Mouse (Mus musculus) gastrocnemius, adult 18-20 months (tissue): ENCODE measurements around the gene Fat3. TPM values are rescaled to one million over a fixed set of nuclear protein-coding genes. Genes with fewer than 3 reads are reported as not detected.

Experiments used
- DNase-seq: peaks from one replicate; pipeline ENCODE4 v3.0.0; 2021; ENCODE audit warnings: low spot score
- total RNA-seq, 2 experiments: library from RNA; stranded (reverse); gene quantifications; 2 replicates each; pipeline ENCODE4 v1.2.3; 2021

The Fat3 gene
- total RNA-seq, 2 experiments from 2014 or later: 0.37 to 0.45 TPM

DNA sequence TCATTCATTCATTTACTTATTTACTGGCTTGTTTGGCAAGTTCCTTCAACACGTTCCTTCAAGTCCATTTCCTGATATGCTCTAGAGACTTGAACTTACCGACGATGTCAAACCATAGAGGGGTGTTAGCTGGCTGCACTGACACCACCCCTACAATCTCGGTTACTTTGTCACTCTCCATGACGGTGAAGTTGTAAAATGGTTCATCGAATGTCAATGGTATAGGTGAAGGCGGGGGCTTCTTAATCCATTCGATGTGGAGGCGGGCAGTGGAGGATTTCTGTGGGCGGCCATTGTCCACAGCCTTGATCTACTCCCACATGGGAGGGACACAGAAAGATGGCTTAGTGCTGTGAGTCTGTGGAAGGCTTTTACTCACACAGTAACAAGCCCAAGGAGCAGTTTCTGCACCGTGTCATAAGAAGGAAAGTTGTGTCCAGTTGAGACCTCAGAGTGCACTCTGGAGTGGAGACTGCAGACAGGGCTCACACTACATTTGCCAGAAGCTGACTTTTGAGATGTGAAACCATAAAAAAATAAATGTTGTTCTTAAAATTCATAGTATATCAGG is 471.3 kb downstream of the Fat3 start:
- DNase-seq: no peak

DNA sequence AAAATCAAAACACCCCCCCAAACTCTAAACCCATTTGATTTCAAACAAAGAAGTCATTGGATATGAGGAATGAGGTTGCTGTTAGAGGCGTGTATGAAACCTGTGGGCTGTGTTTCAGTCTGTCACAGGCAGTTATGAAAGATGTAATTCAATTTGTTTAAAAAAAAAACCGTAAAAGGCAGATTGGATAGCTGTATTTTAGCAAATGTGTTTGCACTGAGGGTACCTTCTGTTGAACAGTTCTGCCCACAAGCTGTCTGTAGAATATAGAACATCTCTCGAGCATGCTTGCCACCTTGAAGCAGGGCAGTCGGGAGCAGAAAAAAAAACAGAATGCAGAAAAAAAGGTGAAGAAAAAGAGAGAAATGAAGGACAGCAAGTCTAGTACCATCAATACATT is 472.0 kb downstream of the Fat3 start:
- DNase-seq: no peak

DNA sequence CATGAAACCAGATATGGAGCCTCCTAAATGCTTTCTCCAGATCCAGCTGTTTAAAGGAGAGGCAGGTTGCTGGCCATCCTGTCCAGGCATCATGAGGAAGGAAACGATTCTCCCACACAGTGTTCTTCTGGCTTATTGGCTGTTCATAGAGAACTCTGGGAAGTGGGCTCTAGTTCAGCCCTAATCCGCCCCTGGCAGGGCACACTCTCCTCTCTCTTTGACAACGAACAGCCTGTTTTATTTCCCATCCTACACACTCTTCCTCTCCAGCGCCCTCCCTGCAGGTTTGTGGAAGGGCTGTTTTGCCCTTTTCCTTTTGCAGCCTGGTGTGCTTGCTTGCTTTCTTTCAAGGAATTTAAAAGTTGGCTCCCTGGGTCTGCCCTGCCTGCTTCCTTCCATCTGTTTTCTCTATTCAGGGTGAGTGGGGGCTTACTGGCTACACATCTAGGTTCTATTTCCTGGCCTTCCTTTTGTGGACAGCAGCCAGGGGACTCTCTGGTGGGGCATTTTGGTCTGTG is 472.6 kb downstream of the Fat3 start:
- peak; percentile 1 for DNase-seq

DNA sequence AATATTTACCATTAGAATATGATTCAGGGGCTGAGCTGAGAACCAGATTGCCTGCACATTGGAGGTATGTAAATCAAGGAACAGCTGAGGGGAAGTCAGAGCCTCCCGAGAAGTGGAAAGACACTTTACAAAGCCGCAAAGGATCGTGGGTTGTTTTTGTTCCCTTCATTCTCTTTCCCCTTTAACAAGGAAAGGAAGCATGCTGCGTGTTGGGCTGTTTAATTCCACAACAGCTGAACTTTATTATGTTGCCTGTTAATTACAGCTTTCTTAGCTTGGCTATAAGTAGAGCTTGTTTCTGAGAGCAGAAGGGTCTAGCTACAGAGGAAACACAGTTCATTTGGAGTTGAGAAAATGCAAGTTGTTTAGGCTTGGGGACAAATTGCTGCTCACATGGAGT is 475.0 kb downstream of the Fat3 start:
- no peak for DNase-seq

DNA sequence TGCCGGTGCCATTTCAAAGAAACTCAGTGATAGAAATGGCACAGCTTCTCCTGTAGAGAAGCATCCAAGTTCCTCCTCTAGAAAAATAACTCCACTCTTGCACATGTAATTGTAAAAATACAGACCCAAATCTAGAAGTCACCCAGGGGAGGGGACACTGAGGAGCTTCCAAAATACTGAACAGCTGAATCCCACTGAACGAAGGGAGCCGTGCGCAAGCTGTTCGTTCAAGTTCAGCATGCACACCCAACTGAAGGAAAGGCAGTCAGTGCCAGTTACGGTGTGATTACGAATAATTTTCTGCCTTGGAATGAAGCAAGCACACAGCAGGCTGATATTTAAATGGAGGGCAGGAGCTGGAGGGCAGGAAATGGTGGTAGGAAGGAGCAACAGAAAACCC is 476.4 kb downstream of the Fat3 start:
- no peak for DNase-seq

DNA sequence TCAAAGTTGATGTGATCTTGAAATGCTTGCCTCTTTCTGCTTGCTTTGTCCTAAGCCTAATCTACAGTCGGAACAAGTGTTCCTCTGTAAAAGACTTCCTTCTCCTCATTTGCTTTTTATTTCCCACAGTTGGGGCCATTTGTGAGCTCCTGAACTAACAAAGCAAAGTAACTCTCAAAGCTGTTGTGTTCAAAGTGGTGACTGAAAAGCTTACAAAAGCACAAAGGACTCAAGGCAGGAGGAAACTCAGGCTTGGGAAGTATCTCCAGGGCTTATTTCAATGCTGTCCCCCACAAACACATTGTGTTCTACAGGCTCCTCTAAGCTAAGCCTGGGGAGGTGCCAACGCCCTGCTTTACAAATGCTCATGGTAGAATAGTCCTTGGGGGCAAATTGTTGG is 487.0 kb downstream of the Fat3 start:
- DNase-seq: no peak

DNA sequence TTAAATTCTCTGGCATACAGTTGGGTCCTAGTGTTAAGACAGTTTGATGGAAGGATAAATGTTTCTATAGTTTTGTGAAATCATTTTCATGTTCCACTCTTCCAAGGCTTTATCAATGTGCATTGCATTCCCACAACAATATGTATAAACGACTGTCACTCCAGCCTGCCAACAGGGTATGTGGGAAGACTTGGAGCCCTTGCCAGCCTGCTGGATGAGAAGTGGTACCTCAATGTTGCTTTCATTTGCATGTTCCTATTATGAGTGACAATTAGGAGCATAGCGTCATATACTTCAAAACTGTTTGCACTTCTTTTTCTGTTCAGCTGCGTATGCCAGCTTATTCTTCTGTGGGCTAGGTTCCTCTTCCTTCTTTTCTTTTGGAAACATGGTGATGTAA is 489.7 kb downstream of the Fat3 start:
- DNase-seq: no peak

DNA sequence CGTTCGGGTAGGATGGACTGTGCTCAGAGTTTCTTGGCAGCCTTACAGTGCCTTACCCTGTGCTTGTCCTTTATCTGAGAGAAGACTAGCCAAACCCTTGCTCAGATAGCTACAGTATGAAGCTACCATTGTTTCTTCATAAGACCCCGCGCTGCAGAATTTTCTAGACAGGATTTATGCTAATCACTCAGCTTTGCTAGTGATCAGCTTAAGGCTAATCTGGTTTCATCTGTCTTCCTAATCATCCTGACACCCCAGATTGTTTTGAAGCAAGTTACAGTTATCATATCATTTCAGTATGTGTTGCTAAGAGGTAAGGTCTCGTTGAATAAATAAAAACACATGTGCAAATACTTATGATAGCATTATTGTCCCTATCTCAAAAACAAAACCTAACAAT is 493.6 kb downstream of the Fat3 start:
- DNase-seq: no peak

DNA sequence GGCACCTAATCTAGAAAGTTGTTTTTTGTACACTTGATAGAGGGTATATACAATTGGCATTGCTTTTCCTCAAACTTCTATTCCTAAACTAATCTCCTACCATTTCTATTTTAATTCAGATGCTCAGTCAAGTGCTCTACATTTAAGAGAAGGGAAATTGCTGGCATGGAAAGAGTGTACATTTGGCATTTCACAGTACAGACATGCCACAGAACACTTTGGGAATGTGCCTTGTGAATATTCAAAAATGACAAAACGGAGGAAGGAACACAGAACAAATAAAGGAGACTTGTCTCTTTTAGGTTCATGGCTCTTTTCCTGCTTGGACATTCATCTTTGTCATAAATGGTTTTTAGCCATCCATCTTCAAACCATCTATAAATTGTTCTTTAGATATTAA is 498.1 kb downstream of the Fat3 start:
- DNase-seq: no peak

DNA sequence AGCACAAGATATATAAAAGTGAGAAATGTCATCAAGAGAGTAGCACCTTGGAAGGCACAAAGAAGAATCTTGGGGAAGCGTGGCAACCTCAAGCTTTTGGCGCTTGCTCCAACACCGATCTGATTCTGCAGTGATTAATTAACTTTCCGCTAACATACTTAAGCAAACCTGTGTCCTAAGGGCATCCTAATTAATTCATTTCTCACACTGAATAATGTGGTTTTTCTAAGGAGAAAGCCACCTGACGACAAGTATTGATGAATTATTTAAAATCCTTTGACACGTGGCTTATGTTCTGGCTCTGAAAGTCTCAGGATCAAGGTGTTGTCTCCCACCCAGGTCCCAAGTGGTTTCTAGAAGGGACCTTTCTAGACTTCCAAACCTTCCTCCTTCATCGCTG is 506.3 kb downstream of the Fat3 start:
- DNase-seq: no peak

DNA sequence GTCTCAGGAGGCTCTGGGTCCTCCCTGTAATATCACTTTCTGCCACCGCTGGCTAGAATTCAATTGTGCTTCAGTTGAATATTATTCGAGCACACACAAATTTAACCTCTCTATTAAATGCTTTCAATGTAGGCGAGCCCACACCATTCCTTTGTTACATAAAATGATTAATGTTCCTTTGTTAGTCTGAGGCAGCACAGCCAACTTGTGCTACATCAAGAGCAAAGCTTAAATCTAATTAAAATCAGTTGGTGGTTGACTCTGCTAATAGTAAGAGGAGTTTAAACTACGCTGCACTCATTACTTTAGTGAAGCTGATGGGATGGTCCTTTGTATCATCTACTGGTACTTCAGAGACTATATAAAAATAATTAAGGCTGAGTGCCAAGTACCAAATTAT is 506.9 kb downstream of the Fat3 start:
- DNase-seq: no peak

DNA sequence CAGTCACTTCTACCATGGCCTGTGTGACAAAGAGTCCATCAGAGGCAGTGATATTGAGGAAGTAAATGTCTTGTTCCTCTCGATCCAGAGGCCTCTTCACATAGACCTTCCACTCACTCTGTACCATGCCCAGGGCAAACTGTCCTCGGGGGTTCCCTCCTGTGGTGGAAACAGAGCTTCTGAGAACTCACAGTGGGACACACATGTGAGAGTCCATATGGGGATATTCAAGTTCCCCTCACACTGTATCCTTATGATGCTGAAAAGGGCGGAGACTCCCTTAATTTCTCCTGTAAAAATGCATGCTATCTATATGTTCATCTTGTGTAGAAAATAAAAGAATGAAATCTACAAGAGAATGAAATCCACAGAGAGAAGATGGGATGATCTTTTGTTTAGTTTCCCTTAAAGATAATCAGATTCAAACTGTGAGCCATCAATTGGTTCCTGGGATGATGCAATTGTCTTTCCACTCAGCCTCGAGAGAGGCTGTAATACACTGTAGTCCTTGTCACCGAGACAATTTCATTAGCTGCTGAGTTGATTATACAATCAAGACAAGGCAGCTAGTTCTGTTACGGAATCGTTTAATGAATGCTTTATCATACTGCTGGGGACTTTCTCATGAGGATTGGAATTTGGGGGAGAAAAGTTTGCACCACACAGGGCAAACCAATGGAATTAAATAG is 508.8 kb downstream of the Fat3 start:
- no peak for DNase-seq

DNA sequence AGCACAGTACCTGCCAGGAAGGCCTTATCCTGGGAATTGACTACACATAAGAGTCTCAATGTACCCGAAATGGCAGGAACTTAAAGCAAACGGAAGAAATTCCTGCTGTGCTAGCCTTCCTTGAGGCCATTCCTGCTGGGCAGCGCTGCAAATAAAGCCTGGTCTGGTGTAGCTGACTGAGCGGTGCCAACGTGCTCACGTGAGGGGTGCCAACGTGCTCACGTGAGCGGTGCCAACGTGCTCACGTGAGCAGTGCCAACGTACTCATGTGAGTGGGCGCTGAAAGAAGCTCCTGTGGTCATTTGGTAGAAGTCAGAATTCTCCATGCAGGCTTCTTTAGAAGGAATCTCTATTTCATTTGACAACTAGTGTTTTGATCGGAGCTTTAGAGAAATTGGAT is 522.8 kb downstream of the Fat3 start:
- no peak for DNase-seq

DNA sequence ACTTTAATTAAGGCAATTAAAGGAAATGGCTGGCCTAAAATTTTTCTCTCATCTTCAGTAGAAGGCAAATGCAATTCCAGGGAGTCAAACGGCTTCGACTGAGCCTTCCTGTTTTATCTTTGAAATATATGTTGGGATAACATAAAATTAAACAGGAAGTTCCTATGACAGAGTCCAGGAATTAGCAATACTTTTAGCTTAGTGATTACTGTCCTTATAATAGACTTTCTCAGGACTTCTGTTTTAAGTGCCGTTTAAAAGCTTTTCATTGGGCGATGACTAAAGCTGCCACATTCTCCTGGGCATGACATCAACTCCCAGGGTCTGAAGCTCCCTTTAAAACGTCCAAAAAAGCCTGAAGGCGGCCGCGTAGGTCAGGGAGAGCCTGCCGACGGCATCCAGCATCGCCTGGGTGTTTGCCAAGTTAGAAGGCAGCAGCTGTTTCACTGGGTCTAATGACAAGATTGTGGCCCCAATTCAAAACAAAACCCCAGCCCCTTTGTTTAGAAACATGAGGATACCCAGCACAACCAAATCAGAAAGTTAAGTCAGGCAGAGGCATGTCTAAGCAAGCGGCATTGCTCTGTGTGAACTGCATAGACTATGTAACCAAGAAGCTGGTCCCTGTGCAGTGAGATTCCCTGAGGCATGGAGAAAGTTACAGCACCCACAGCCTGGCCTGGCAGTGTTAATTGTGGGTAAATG is 524.0 kb downstream of the Fat3 start:
- DNase-seq: no peak

DNA sequence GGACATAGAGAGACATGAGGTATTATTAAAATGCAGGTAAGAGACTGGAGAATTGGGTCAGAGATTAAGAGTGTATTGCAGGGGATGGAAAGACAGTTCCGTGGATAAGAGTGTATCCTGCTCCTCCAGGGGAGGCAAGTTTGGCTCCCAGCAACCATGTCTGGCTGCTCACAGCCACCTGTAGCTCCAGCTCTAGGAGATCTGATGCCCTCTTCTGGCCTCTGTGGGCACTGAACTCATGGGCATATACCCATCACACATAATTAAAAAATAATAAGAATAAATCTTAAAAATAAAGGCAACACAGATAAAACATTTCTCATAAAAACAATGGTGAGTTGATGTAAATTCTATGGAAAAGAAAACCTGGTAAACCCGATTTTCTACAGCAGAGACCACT is 525.1 kb downstream of the Fat3 start:
- no peak for DNase-seq

DNA sequence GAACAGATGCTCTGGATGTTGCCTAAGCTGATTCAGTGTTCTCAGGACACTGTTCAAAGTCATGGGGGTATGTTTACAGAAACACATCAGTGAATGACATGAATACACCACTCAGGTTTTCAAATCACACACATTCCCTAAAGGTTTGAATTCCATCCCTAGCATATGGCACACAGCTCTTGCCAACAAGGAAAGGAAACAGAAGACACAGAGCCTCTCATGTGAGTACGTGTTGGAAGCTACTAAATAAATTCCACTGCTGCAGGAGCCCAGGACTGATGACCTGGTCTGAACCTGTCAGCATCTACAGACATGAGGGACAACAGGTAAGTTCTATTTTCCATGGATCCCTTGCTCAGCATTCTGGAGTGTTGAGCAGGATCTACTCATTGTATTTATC is 528.9 kb downstream of the Fat3 start:
- DNase-seq: no peak

DNA sequence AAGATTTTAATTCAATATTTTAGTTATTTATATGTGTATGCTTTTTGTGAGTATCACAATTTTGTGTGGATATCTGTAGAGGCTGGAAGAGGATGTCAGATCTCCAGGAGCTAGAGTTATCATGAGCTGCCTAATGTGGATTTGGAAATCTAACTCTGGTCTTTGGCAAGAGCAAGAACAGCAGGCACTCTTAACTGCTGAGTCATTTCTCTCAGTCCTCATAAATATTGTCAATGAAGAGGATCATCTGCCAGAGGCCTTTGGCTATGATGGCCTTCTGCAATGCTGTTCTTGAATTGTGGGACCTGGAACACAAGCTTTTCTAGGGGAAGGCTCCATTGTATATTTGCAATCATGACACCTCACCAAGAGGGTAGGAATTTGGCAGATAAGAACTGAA is 529.7 kb downstream of the Fat3 start:
- DNase-seq: no peak

DNA sequence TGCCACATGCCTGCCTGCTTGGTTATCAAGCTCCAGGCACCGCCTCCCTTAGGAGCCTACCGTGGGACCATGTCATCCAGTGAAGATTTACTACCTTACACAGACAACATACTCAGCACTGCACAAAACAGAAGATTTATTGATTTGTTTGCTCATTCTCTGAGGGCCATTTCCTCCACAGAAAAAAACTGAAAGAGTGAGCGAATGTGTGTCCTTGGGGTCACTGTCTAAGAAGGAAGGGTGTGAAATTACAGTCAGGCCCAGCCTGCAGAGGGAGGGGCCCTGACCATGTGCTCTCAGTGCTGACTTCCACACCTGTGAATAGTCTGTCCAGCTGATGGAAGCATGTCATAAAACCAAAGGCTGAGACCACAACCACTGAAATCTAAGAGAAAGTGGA is 536.9 kb downstream of the Fat3 start:
- no peak for DNase-seq

DNA sequence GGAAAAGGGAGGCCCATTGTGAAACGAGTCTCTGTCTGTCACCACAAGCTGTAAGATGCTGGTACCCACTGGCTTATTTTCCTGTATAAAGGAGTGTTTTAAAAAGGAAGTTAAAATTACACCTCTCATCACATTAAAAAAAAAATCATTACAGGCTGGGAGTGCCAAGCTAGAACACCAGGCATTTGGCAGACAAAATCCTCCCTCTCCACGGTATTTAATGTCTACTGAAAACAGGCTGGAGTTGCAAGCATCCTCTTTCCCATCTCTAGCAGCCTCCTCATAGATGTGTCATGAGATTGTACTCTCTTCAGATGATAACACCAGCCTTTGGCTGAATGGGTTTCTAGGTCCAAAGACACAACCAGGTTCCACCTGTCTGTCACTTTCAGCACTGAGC is 538.2 kb downstream of the Fat3 start:
- no peak for DNase-seq

DNA sequence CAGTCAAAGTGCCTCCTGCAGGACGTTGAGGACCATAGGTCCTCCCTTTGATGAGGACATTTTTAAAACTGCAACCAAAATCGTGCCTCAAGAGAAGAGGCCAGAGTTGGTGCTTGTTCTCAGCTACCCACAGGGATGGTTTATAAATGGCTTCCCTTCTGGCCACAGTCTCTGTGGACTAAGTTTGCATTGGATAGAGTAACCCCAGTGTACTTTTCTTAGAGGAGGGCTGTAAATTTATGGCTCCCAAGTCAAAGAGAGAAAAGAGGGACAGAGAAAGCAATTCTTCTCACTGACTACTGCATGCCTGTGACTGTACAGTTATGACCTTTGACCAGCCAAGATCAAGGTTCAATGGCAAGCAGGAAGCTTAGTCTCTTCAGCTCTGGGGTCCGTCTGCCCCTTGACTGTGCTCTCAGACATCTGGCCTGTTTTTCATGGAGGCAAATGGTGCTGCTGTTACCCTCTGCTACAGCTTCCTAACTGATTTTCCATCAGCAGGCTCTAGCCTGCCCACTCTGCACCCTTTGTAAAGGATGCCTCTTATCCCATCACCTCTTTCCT is 542.8 kb downstream of the Fat3 start:
- no peak for DNase-seq

DNA sequence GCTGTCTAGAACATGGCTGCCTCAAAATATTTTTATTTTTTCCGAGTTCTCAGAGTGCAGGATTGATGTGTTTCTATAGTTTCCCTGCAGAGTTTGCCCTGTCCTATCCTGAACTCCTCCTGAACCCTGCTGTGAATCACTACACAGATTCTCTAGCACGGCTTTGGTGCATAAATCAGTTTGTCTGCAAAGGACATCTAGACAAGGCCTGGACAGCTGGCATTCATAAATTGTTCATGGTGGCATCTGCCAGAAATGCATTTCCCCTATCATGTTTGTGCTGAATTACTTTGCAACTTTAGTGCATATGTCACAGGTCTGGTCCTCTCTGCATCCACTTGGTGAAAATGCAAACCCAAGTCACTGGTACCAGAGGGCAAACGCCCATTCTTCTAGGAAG is 543.3 kb downstream of the Fat3 start:
- no peak for DNase-seq

DNA sequence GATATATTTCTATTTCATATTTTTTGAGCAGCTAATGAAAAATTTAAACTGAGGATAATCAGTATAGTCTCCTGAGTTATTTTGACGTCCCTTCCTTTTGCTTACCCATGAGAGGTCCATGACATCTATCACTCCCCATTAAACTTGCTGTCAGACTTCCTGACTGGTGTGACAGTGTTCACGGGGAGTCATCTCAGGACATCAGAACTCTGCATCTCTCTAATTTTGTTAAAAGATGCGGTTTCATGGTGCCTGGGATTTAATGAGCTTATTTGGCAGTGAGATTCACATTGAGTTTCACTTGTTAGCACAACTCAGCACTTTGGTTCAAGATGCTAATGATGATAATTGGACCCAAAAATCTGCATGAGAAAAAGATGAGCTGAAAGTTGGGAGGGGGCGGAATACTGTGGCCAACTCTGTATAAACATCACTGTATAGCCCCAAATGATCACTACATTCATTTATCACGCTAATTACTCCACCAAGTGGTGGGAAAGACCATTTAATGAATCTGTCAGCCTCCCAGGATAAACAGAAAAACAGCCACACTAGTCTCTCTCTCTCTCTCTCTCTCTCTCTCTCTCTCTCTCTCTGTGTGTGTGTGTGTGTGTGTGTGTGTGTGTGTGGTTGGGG is 545.8 kb downstream of the Fat3 start:
- DNase-seq: no peak
